Mouse (Mus musculus): ENCODE measurements around the gene Pex13.

DNA sequence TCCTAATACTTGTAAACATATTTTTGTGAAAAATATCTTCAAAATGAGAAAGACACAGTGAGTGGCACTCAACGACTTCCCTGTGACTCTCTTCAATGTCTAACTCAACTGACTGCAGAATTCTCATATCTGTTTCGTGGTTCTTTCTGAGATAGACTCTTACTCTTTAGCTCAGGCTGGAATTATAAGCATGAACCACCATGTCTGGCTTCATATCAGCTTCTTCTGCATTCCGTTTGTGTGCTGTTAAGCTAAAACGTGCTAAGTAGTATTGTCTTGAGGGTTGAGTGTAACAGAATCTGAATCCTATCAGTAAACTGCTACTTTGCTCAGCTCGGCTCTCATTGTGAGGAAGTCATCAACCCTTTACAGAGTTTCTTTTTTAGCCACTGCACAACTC lies 46.8 kb downstream of the Pex13 start:
- TF ChIP-seq CTCF (IDR thresholded peaks at IDR 0.05) = no peak
- no peak for TF ChIP-seq EP300 (IDR thresholded peaks at IDR 0.05)

Measured in lung, postnatal 0 days (tissue).